Mouse (Mus musculus) left cerebral cortex, postnatal 36 days (tissue): ENCODE data around the gene Zfp341. TPM values are rescaled to one million over a fixed set of nuclear protein-coding genes. Genes with fewer than 3 reads are reported as not detected.

Source experiments
- DNase-seq, 2 experiments: peaks; one replicate each; pipeline ENCODE4 v3.0.0; 2021 to 2022; ENCODE audit warnings: low spot score in 2 of 2, mixed read lengths in 1 of 2
- intact Hi-C: fragments of 180-260 bp; cut with DNase I; formaldehyde crosslinking; loops from one replicate; pipeline ENCODE4 v1.15.1; 2025
- total RNA-seq, 2 experiments: library from RNA; stranded (reverse); gene quantifications; 2 replicates each; pipeline ENCODE4 v1.2.3; 2021

The Zfp341 gene
- total RNA-seq: 10 to 100 TPM; 11.8 to 12.9 TPM

GRCm38 (mm10) chr2:154613118-154614115 is at the start of gene Zfp341, which contains the start of gene 4930519P11Rik:
Gene Zfp341, plus strand, starts transcription at chr2:154613297.
Gene 4930519P11Rik, minus strand, starts transcription at chr2:154613437.
- intact Hi-C loops: loop anchor here (1.0 to 5.0 kb wide), 3 partner anchors 29 to 201 kb away; no protein-coding TSS in a partner anchor
- DNase-seq: peak; percentile 88 to 89

GRCm38 (mm10) chr2:154563612-154564170 is 49.4 kb upstream of the Zfp341 start:
- intact Hi-C loops: no loop called here
- no peak for DNase-seq

GRCm38 (mm10) chr2:154565562-154565961 is 47.5 kb upstream of the Zfp341 start:
- no peak for DNase-seq
- intact Hi-C loops: no loop called here

- no peak for DNase-seq
- intact Hi-C loops: no loop called here
Observed at GRCm38 (mm10) chr2:154566641-154567040, 46.5 kb upstream of the Zfp341 start.

GRCm38 (mm10) chr2:154567766-154568165 is 45.3 kb upstream of the Zfp341 start:
- no peak for DNase-seq
- intact Hi-C loops: no loop called here

GRCm38 (mm10) chr2:154568329-154569070 is 44.6 kb upstream of the Zfp341 start:
- intact Hi-C loops: no loop called here
- no peak for DNase-seq

- intact Hi-C loops: no loop called here
- peak; percentile 56 to 77 for DNase-seq
Observed at GRCm38 (mm10) chr2:154569071-154569748, 43.9 kb upstream of the Zfp341 start.

GRCm38 (mm10) chr2:154569836-154570286 is 43.2 kb upstream of the Zfp341 start, which contains the start of gene E2f1:
Gene E2f1, minus strand, starts transcription at chr2:154569892.
- DNase-seq: peak; percentile 91 to 92
- intact Hi-C loops: no loop called here

- DNase-seq: no peak
- intact Hi-C loops: no loop called here
Observed at GRCm38 (mm10) chr2:154570666-154571065, 42.4 kb upstream of the Zfp341 start.

GRCm38 (mm10) chr2:154571266-154571665 is 41.8 kb upstream of the Zfp341 start:
- no peak for DNase-seq
- intact Hi-C loops: no loop called here

GRCm38 (mm10) chr2:154571976-154572375 is 41.1 kb upstream of the Zfp341 start:
- no peak for DNase-seq

GRCm38 (mm10) chr2:154572996-154573395 is 40.1 kb upstream of the Zfp341 start:
- no peak for DNase-seq
- intact Hi-C loops: no loop called here

More at GRCm38 (mm10) chr2:154571976-154572375, 41.1 kb upstream of the Zfp341 start:
- intact Hi-C loops: no loop called here

GRCm38 (mm10) chr2:154574271-154574670 is 38.8 kb upstream of the Zfp341 start:
- DNase-seq: no peak
- intact Hi-C loops: no loop called here

GRCm38 (mm10) chr2:154576876-154577743 is 36.0 kb upstream of the Zfp341 start:
- intact Hi-C loops: no loop called here
- DNase-seq: no peak

GRCm38 (mm10) chr2:154577744-154578067 is 35.4 kb upstream of the Zfp341 start:
- intact Hi-C loops: no loop called here
- no peak for DNase-seq

- no peak for DNase-seq
- intact Hi-C loops: no loop called here
Observed at GRCm38 (mm10) chr2:154580586-154580985, 32.5 kb upstream of the Zfp341 start.

- intact Hi-C loops: no loop called here
- DNase-seq: no peak
Observed at GRCm38 (mm10) chr2:154581421-154581820, 31.7 kb upstream of the Zfp341 start.
